Mouse (Mus musculus) lung, adult 2 months (tissue): ENCODE measurements around the gene Myh9.
A peak's percentile ranks its signal among the peaks of the same experiment; 100 is the strongest.

Experiments
- CTCF ChIP-seq: fragments of 200-500 bp; IDR thresholded peaks from 2 replicates; pipeline ENCODE4 v1.5.1; 2011; ENCODE audit warnings: mild to moderate bottlenecking, low read length, control low read depth; ENCODE audit not compliant: insufficient read depth
- POLR2A ChIP-seq: fragments of 200-500 bp; IDR thresholded peaks from 2 replicates; pipeline ENCODE4 v1.6.1; 2011; ENCODE audit warnings: low read depth, mild to moderate bottlenecking, control low read depth, low read length, borderline replicate concordance; ENCODE audit errors: extremely low read depth

- TF ChIP-seq CTCF (no peak), POLR2A (0 out of 2 replicates have a peak, but pooled peaks have one; percentile 31)
Observed at GRCm38 (mm10) chr15:77815867-77816600, 25.9 kb downstream of the Myh9 start.
